Mouse (Mus musculus) spleen, adult 12 weeks (tissue): Measurements from ENCODE around the gene Tbc1d30.
A peak's percentile ranks its signal among the peaks of the same experiment; 100 is the strongest.

Experiments used
- DNase-seq: peaks from one replicate; pipeline ENCODE4 v3.0.0; 2022; ENCODE audit warnings: low spot score

The Tbc1d30 gene

GRCm38 (mm10) chr10:121263520-121264203 lies 87.4 kb downstream of the Tbc1d30 start:
- DNase-seq, result no peak

GRCm38 (mm10) chr10:121262206-121262605 lies 88.9 kb downstream of the Tbc1d30 start:
- DNase-seq, result no peak

GRCm38 (mm10) chr10:121261036-121261592 lies 90.0 kb downstream of the Tbc1d30 start:
- no peak for DNase-seq

- peak; percentile 9 for DNase-seq
Observed at GRCm38 (mm10) chr10:121256115-121256825, 94.8 kb downstream of the Tbc1d30 start.

- DNase-seq, result no peak
Observed at GRCm38 (mm10) chr10:121255465-121255864, 95.6 kb downstream of the Tbc1d30 start.

- DNase-seq, result no peak
Observed at GRCm38 (mm10) chr10:121254343-121254742, 96.7 kb downstream of the Tbc1d30 start.

- no peak for DNase-seq
Observed at GRCm38 (mm10) chr10:121252781-121253180, 98.3 kb downstream of the Tbc1d30 start.

GRCm38 (mm10) chr10:121251191-121251590 lies 99.9 kb downstream of the Tbc1d30 start:
- no peak for DNase-seq

- DNase-seq, result no peak
Observed at GRCm38 (mm10) chr10:121249820-121250219, 101.3 kb downstream of the Tbc1d30 start.

GRCm38 (mm10) chr10:121247545-121247944 lies 103.5 kb downstream of the Tbc1d30 start:
- DNase-seq, result no peak

- DNase-seq, result no peak
Observed at GRCm38 (mm10) chr10:121246971-121247370, 104.1 kb downstream of the Tbc1d30 start.

- DNase-seq, result no peak
Observed at GRCm38 (mm10) chr10:121243373-121244207, 107.5 kb downstream of the Tbc1d30 start.

- DNase-seq, result no peak
Observed at GRCm38 (mm10) chr10:121242596-121242995, 108.5 kb downstream of the Tbc1d30 start.

- DNase-seq, result no peak
Observed at GRCm38 (mm10) chr10:121239065-121239464, 112.0 kb downstream of the Tbc1d30 start.

- DNase-seq, result no peak
Observed at GRCm38 (mm10) chr10:121238551-121238950, 112.5 kb downstream of the Tbc1d30 start.

GRCm38 (mm10) chr10:121237377-121237776 lies 113.7 kb downstream of the Tbc1d30 start:
- DNase-seq, result no peak

- DNase-seq, result no peak
Observed at GRCm38 (mm10) chr10:121235167-121235824, 115.8 kb downstream of the Tbc1d30 start.

- DNase-seq, result no peak
Observed at GRCm38 (mm10) chr10:121234476-121234875, 116.6 kb downstream of the Tbc1d30 start.

GRCm38 (mm10) chr10:121228422-121228953 lies 122.6 kb downstream of the Tbc1d30 start:
- DNase-seq, result no peak

GRCm38 (mm10) chr10:121227988-121228409 lies 123.1 kb downstream of the Tbc1d30 start:
- no peak for DNase-seq

- DNase-seq, result no peak
Observed at GRCm38 (mm10) chr10:121227403-121227802, 123.7 kb downstream of the Tbc1d30 start.
